Mouse (Mus musculus): ENCODE measurements at regions not wholly inside any gene's neighbourhood (a gene's known extent, or its start where the extent isn't known, plus 50 kb on each side); places are given as distances from the start of the nearest gene placed in this dataset.

GRCm38 (mm10) chr3:104712711-104713110 lies 68.1 kb upstream of the Ppm1j start:
- H3K4me3 ChIP-seq (ENCODE audit: control insufficient read depth, low read depth, low read length), result no peak overlapping the region
- peaks cover 4% of the 10 kb centered on the region; the same call in 1 of the 2 replicates for H3K4me1 ChIP-seq (ENCODE audit: control insufficient read depth, insufficient read depth, low read length)
- H3K27ac ChIP-seq (ENCODE audit: control insufficient read depth, insufficient read depth, low read depth, low read length), result no peak overlapping the region
- TF ChIP-seq POLR2A (IDR thresholded peaks at IDR 0.05; ENCODE audit: control insufficient read depth, low read depth, low read length), result no peak
- TF ChIP-seq CTCF (IDR thresholded peaks at IDR 0.05; ENCODE audit: control insufficient read depth, insufficient read depth, insufficient replicate concordance, low read depth, low read length), result no peak
- H3K27me3 ChIP-seq (ENCODE audit: control insufficient read depth, insufficient read depth, low read length), result no peaks in the 10 kb centered on the region
- no peaks in the 10 kb centered on the region for H3K36me3 ChIP-seq (ENCODE audit: control insufficient read depth, insufficient read depth, low read length)

GRCm38 (mm10) chr3:104713836-104714631 lies 66.8 kb upstream of the Ppm1j start:
- H3K27ac ChIP-seq (ENCODE audit: control insufficient read depth, insufficient read depth, low read depth, low read length), result no peak overlapping the region
- H3K4me1 ChIP-seq (ENCODE audit: control insufficient read depth, insufficient read depth, low read length), result peaks cover 4% of the 10 kb centered on the region; the same call in 1 of the 2 replicates
- TF ChIP-seq POLR2A (IDR thresholded peaks at IDR 0.05; ENCODE audit: control insufficient read depth, low read depth, low read length) (no peak), CTCF (IDR thresholded peaks at IDR 0.05; ENCODE audit: control insufficient read depth, insufficient read depth, insufficient replicate concordance, low read depth, low read length) (peak; percentile 98; the same call in 1 of the 2 replicates)

GRCm38 (mm10) chr3:104714679-104715326 lies 66.1 kb upstream of the Ppm1j start:
- H3K4me1 ChIP-seq (ENCODE audit: control insufficient read depth, insufficient read depth, low read length), result peaks cover 4% of the 10 kb centered on the region; the same call in 1 of the 2 replicates
- no peaks in the 10 kb centered on the region for H3K27me3 ChIP-seq (ENCODE audit: control insufficient read depth, insufficient read depth, low read length)
- H3K36me3 ChIP-seq (ENCODE audit: control insufficient read depth, insufficient read depth, low read length), result no peaks in the 10 kb centered on the region
- TF ChIP-seq POLR2A (IDR thresholded peaks at IDR 0.05; ENCODE audit: control insufficient read depth, low read depth, low read length) (no peak), CTCF (IDR thresholded peaks at IDR 0.05; ENCODE audit: control insufficient read depth, insufficient read depth, insufficient replicate concordance, low read depth, low read length) (peak; percentile 86; the same call in 1 of the 2 replicates)
- no peak overlapping the region for H3K4me3 ChIP-seq (ENCODE audit: control insufficient read depth, low read depth, low read length)
- no peak overlapping the region for H3K27ac ChIP-seq (ENCODE audit: control insufficient read depth, insufficient read depth, low read depth, low read length)

More at GRCm38 (mm10) chr3:104713836-104714631, 66.8 kb upstream of the Ppm1j start:
- H3K36me3 ChIP-seq (ENCODE audit: control insufficient read depth, insufficient read depth, low read length), result no peaks in the 10 kb centered on the region
- no peaks in the 10 kb centered on the region for H3K27me3 ChIP-seq (ENCODE audit: control insufficient read depth, insufficient read depth, low read length)
- no peak overlapping the region for H3K4me3 ChIP-seq (ENCODE audit: control insufficient read depth, low read depth, low read length)

Data from testis, adult 2 months (tissue).